Mouse (Mus musculus) kidney, embryonic 16.5 days (tissue): Measurements from ENCODE around the gene Bzw2. TPM values are rescaled to one million over a fixed set of nuclear protein-coding genes. Genes with fewer than 3 reads are reported as not detected.

Experiments used
- ATAC-seq: fragments of 200-750 bp; cut with Nextera tagmentation; 2 replicates; pipeline ENCODE4 v1.8.0; 2017; ENCODE audit warnings: moderate TSS enrichment; ENCODE audit not compliant: low FRiP score, low TSS enrichment
- H3K27ac ChIP-seq: fragments of 300-500 bp; sonication (generic); 2 replicates; pipeline ENCODE4 v1.5.1; 2014; ENCODE audit warnings: low read length
- H3K27me3 ChIP-seq: fragments of 300-500 bp; sonication (generic); 2 replicates; pipeline ENCODE4 v1.6.1; 2014; ENCODE audit warnings: low read length, control low read depth, mixed read lengths; ENCODE audit not compliant: insufficient read depth
- H3K36me3 ChIP-seq: fragments of 300-500 bp; sonication (generic); 2 replicates; pipeline ENCODE4 v1.6.1; 2014; ENCODE audit warnings: low read length, control low read depth, mixed read lengths; ENCODE audit not compliant: insufficient read depth
- H3K4me1 ChIP-seq: fragments of 300-500 bp; sonication (generic); 2 replicates; pipeline ENCODE4 v1.6.1; 2014; ENCODE audit warnings: low read length, control low read depth, mixed read lengths; ENCODE audit not compliant: insufficient read depth
- H3K4me2 ChIP-seq: fragments of 300-500 bp; sonication (generic); replicated peaks from 2 replicates; pipeline ENCODE4 v1.6.1; 2014; ENCODE audit warnings: low read depth, low read length
- H3K4me3 ChIP-seq: fragments of 300-500 bp; sonication (generic); 2 replicates; pipeline ENCODE4 v1.5.1; 2014; ENCODE audit warnings: mild to moderate bottlenecking, low read length
- H3K9ac ChIP-seq: fragments of 300-500 bp; sonication (generic); replicated peaks from 2 replicates; pipeline ENCODE4 v1.6.1; 2014; ENCODE audit warnings: low read length
- H3K9me3 ChIP-seq: fragments of 300-500 bp; sonication (generic); 2 replicates; pipeline ENCODE4 v1.6.1; 2016; ENCODE audit warnings: low read length, control low read depth
- WGBS: fragments of 180-500 bp; shearing (Covaris S2); extraction: QIAGEN DNeasy Blood & Tissue Kit; methylation state at CpG from one replicate; pipeline ENCODE4 v1.1.7; 2014; 5-methylcytosine and 5-hydroxymethylcytosine counted together
- polyA plus RNA-seq: library from polyadenylated mRNA; unstranded; fragments of >200 nt; fragmentation: Nextera tagmentation; extraction: Ambion mirVana; gene quantifications from 2 replicates; pipeline ENCODE4 v1.2.1, GENCODE M21; 2015

Gene Bzw2
- polyA plus RNA-seq, 1 experiment from 2014 or later = 198 TPM

GRCm38 (mm10) chr12:36117161-36117560, 40.7 kb downstream of the Bzw2 start:
- no peak for ATAC-seq
- Histone ChIP-seq H3K27me3 (no peaks in the 10 kb centered on the region), H3K9ac (no peak overlapping the region), H3K9me3 (no peaks in the 10 kb centered on the region), H3K27ac (no peak overlapping the region), H3K4me2 (no peak overlapping the region), H3K36me3 (peaks cover 60% of the 10 kb centered on the region), H3K4me3 (no peak overlapping the region), H3K4me1 (no peaks in the 10 kb centered on the region)
- WGBS = 93% methylated on average over 6 of the region's 6 CpGs

- ATAC-seq = no peak
- Histone ChIP-seq H3K27me3 (no peaks in the 10 kb centered on the region), H3K9me3 (no peaks in the 10 kb centered on the region; the same call in 1 of the 2 replicates), H3K4me2 (no peak overlapping the region), H3K4me1 (no peaks in the 10 kb centered on the region), H3K9ac (no peak overlapping the region), H3K36me3 (peaks cover 69% of the 10 kb centered on the region), H3K4me3 (no peak overlapping the region), H3K27ac (no peak overlapping the region)
- WGBS = 94% methylated on average over 3 of the region's 3 CpGs
These were observed 45.8 kb downstream of the Bzw2 start for GRCm38 (mm10) chr12:36112081-36112480.

- WGBS = 89% methylated on average over 5 of the region's 5 CpGs
- Histone ChIP-seq H3K4me3 (no peak overlapping the region), H3K9me3 (no peaks in the 10 kb centered on the region; the same call in 1 of the 2 replicates), H3K9ac (no peak overlapping the region), H3K27ac (no peak overlapping the region), H3K36me3 (peaks cover 73% of the 10 kb centered on the region), H3K27me3 (no peaks in the 10 kb centered on the region), H3K4me2 (no peak overlapping the region), H3K4me1 (no peaks in the 10 kb centered on the region)
- ATAC-seq = no peak
These were observed 46.8 kb downstream of the Bzw2 start for GRCm38 (mm10) chr12:36111110-36111509.

- no peaks in the 10 kb centered on the region for H3K27me3 ChIP-seq
- H3K9me3 ChIP-seq = no peaks in the 10 kb centered on the region; the same call in 1 of the 2 replicates
- H3K36me3 ChIP-seq = peaks cover 72% of the 10 kb centered on the region
- no peaks in the 10 kb centered on the region for H3K4me1 ChIP-seq
- no peak overlapping the region for H3K9ac ChIP-seq
- H3K4me2 ChIP-seq = no peak overlapping the region
- no peak for ATAC-seq
- no peak overlapping the region for H3K27ac ChIP-seq
- no peak overlapping the region for H3K4me3 ChIP-seq
- WGBS = 91% methylated on average over 5 of the region's 5 CpGs
These were observed 47.4 kb downstream of the Bzw2 start for GRCm38 (mm10) chr12:36110457-36110856.

- Histone ChIP-seq H3K4me3 (no peak overlapping the region), H3K36me3 (peaks cover 65% of the 10 kb centered on the region), H3K27me3 (no peaks in the 10 kb centered on the region), H3K27ac (no peak overlapping the region), H3K4me2 (no peak overlapping the region), H3K9ac (no peak overlapping the region), H3K4me1 (no peaks in the 10 kb centered on the region), H3K9me3 (no peaks in the 10 kb centered on the region; the same call in 1 of the 2 replicates)
- 93% methylated on average over 5 of the region's 5 CpGs for WGBS
- ATAC-seq = no peak
These were observed 49.4 kb downstream of the Bzw2 start for GRCm38 (mm10) chr12:36108442-36108841.

- WGBS = 98% methylated on average over 4 of the region's 4 CpGs
- H3K4me2 ChIP-seq = no peak overlapping the region
- ATAC-seq = no peak
- H3K27ac ChIP-seq = no peak overlapping the region
- no peak overlapping the region for H3K9ac ChIP-seq
- no peaks in the 10 kb centered on the region for H3K4me1 ChIP-seq
- H3K36me3 ChIP-seq = peaks cover 49% of the 10 kb centered on the region
- H3K4me3 ChIP-seq = no peak overlapping the region
- H3K9me3 ChIP-seq = peaks cover 6% of the 10 kb centered on the region
- no peaks in the 10 kb centered on the region for H3K27me3 ChIP-seq
These were observed 54.3 kb downstream of the Bzw2 start for GRCm38 (mm10) chr12:36103592-36103910.

GRCm38 (mm10) chr12:36102733-36103591, 54.9 kb downstream of the Bzw2 start:
- Histone ChIP-seq H3K27me3 (no peaks in the 10 kb centered on the region), H3K27ac (no peak overlapping the region), H3K4me2 (no peak overlapping the region), H3K9me3 (peaks cover 6% of the 10 kb centered on the region), H3K4me3 (no peak overlapping the region), H3K4me1 (no peaks in the 10 kb centered on the region), H3K9ac (no peak overlapping the region), H3K36me3 (peaks cover 43% of the 10 kb centered on the region)
- no peak for ATAC-seq
- WGBS = 96% methylated on average over 8 of the region's 8 CpGs

GRCm38 (mm10) chr12:36095371-36095880, 62.5 kb downstream of the Bzw2 start:
- Histone ChIP-seq H3K9ac (no peak overlapping the region), H3K36me3 (peaks cover 31% of the 10 kb centered on the region), H3K4me2 (no peak overlapping the region), H3K9me3 (no peaks in the 10 kb centered on the region), H3K27ac (no peak overlapping the region), H3K27me3 (no peaks in the 10 kb centered on the region), H3K4me3 (no peak overlapping the region), H3K4me1 (no peaks in the 10 kb centered on the region)
- no peak for ATAC-seq
- 90% methylated on average over 7 of the region's 7 CpGs for WGBS

- Histone ChIP-seq H3K27ac (no peak overlapping the region), H3K36me3 (peaks cover 26% of the 10 kb centered on the region), H3K9ac (no peak overlapping the region), H3K4me1 (no peaks in the 10 kb centered on the region), H3K4me3 (no peak overlapping the region), H3K4me2 (no peak overlapping the region), H3K27me3 (no peaks in the 10 kb centered on the region), H3K9me3 (no peaks in the 10 kb centered on the region)
- 79% methylated on average over 8 of the region's 8 CpGs for WGBS
- ATAC-seq = no peak
These were observed 64.7 kb downstream of the Bzw2 start for GRCm38 (mm10) chr12:36093081-36093670.

GRCm38 (mm10) chr12:36091964-36092363, 65.9 kb downstream of the Bzw2 start:
- H3K4me2 ChIP-seq = no peak overlapping the region
- no peaks in the 10 kb centered on the region for H3K27me3 ChIP-seq
- no peak overlapping the region for H3K27ac ChIP-seq
- H3K36me3 ChIP-seq = peaks cover 26% of the 10 kb centered on the region
- H3K9me3 ChIP-seq = no peaks in the 10 kb centered on the region
- H3K4me1 ChIP-seq = no peaks in the 10 kb centered on the region
- no peak overlapping the region for H3K4me3 ChIP-seq
- 93% methylated on average over 10 of the region's 10 CpGs for WGBS
- ATAC-seq = no peak
- no peak overlapping the region for H3K9ac ChIP-seq
